Mouse (Mus musculus) MEL (cell line): ENCODE measurements around the gene Dcdc2b. TPM values are rescaled to one million over a fixed set of nuclear protein-coding genes. Genes with fewer than 3 reads are reported as not detected.

Source experiments
- DNase-seq: peaks from one replicate; pipeline ENCODE4 v3.0.0; 2011; ENCODE audit warnings: low read depth, low spot score
- H3K27ac ChIP-seq: 2 replicates; pipeline ENCODE4 v1.5.1; 2012; ENCODE audit warnings: low read depth, mild to moderate bottlenecking, control low read depth, low read length, moderate library complexity; ENCODE audit not compliant: control insufficient read depth
- H3K27me3 ChIP-seq, 2 experiments: fragments of 150-350 bp in 1 of 2; sonication (generic) in 1 of 2; 2 replicates each; pipeline ENCODE4 v1.6.1; 2012; ENCODE audit warnings: low read length in 2 of 2, mild to moderate bottlenecking in 2 of 2, improper control_type of control experiment in 1 of 2, moderate library complexity in 1 of 2; ENCODE audit not compliant: insufficient read depth in 2 of 2, control insufficient read depth in 1 of 2
- H3K36me3 ChIP-seq, 2 experiments: 2 replicates each; pipeline ENCODE4 v1.6.1; 2012 to 2014; ENCODE audit warnings: low read length in 2 of 2, improper control_type of control experiment in 1 of 2, inconsistent platforms in 1 of 2, mild to moderate bottlenecking in 1 of 2; ENCODE audit not compliant: insufficient read depth in 2 of 2, control insufficient read depth in 1 of 2
- H3K4me1 ChIP-seq, 2 experiments: fragments of 150-350 bp in 1 of 2; sonication (generic) in 1 of 2; 2 replicates each; pipeline ENCODE4 v1.6.1; 2012; ENCODE audit warnings: low read length in 2 of 2, improper control_type of control experiment in 1 of 2, mild to moderate bottlenecking in 1 of 2; ENCODE audit not compliant: insufficient read depth in 2 of 2, control insufficient read depth in 1 of 2
- H3K4me3 ChIP-seq, 2 experiments: fragments of 150-350 bp in 1 of 2; sonication (generic) in 1 of 2; 2 replicates each; pipeline ENCODE4 v1.5.1; 2012; ENCODE audit warnings: low read depth in 2 of 2, low read length in 2 of 2, mild to moderate bottlenecking in 2 of 2, moderate library complexity in 2 of 2, control low read depth in 1 of 2, improper control_type of control experiment in 1 of 2; ENCODE audit not compliant: control insufficient read depth in 1 of 2, insufficient read depth in 1 of 2
- H3K79me2 ChIP-seq: 2 replicates; pipeline ENCODE4 v1.6.1; 2012; ENCODE audit warnings: mild to moderate bottlenecking, low read length, moderate library complexity; ENCODE audit not compliant: control insufficient read depth, poor library complexity, insufficient read depth
- H3K9ac ChIP-seq: 2 replicates; pipeline ENCODE4 v1.6.1; 2012; ENCODE audit warnings: low read depth, mild to moderate bottlenecking, control low read depth, low read length, moderate library complexity; ENCODE audit not compliant: control insufficient read depth, poor library complexity, severe bottlenecking
- H3K9me3 ChIP-seq: fragments of 150-350 bp; sonication (generic); replicated peaks from 2 replicates; pipeline ENCODE4 v1.6.1; 2012; ENCODE audit warnings: mild to moderate bottlenecking, low read length, improper control_type of control experiment, moderate library complexity; ENCODE audit not compliant: insufficient read depth
- BHLHE40 ChIP-seq: IDR thresholded peaks from 2 replicates; pipeline ENCODE4 v1.6.1; 2012; ENCODE audit warnings: low read depth, mild to moderate bottlenecking, inconsistent platforms, low read length, improper control_type of control experiment, borderline replicate concordance
- CHD1 ChIP-seq: IDR thresholded peaks from 2 replicates; pipeline ENCODE4 v1.6.1; 2012; ENCODE audit warnings: low read depth, mild to moderate bottlenecking, inconsistent platforms, low read length, improper control_type of control experiment
- CHD2 ChIP-seq: IDR thresholded peaks from 2 replicates; pipeline ENCODE4 v1.6.1; 2011; ENCODE audit warnings: low read length, improper control_type of control experiment
- ETS1 ChIP-seq: IDR thresholded peaks from 2 replicates; pipeline ENCODE4 v1.6.1; 2012; ENCODE audit warnings: low read depth, mild to moderate bottlenecking, inconsistent platforms, low read length, improper control_type of control experiment, moderate library complexity
- JUND ChIP-seq: IDR thresholded peaks from 2 replicates; pipeline ENCODE4 v1.6.1; 2011; ENCODE audit warnings: low read depth, mild to moderate bottlenecking, improper control_type of control experiment, low read length
- MAZ ChIP-seq: IDR thresholded peaks from 2 replicates; pipeline ENCODE4 v1.6.1; 2012; ENCODE audit warnings: low read depth, mild to moderate bottlenecking, inconsistent platforms, low read length, improper control_type of control experiment
- MXI1 ChIP-seq: IDR thresholded peaks from 2 replicates; pipeline ENCODE4 v1.6.1; 2011; ENCODE audit warnings: mild to moderate bottlenecking, low read depth, low read length, improper control_type of control experiment
- POLR2AphosphoS2 ChIP-seq: IDR thresholded peaks from 2 replicates; pipeline ENCODE4 v1.6.1; 2011; ENCODE audit warnings: low read length, improper control_type of control experiment
- RAD21 ChIP-seq: IDR thresholded peaks from 2 replicates; pipeline ENCODE4 v1.6.1; 2011; ENCODE audit warnings: mild to moderate bottlenecking, low read depth, low read length, improper control_type of control experiment
- RCOR1 ChIP-seq: IDR thresholded peaks from 2 replicates; pipeline ENCODE4 v1.6.1; 2012; ENCODE audit warnings: low read depth, mild to moderate bottlenecking, inconsistent platforms, low read length, improper control_type of control experiment
- TCF12 ChIP-seq: IDR thresholded peaks from 2 replicates; pipeline ENCODE4 v1.6.1; 2014; ENCODE audit warnings: low read depth, mild to moderate bottlenecking, inconsistent platforms, low read length, improper control_type of control experiment, moderate library complexity
- UBTF ChIP-seq: IDR thresholded peaks from 2 replicates; pipeline ENCODE4 v1.6.1; 2012; ENCODE audit warnings: low read depth, mild to moderate bottlenecking, inconsistent platforms, low read length, improper control_type of control experiment, moderate library complexity, borderline replicate concordance; ENCODE audit not compliant: insufficient read depth
- polyA plus RNA-seq, 2 experiments: library from polyadenylated mRNA; stranded (reverse) in 1 of 2; unstranded in 1 of 2; fragments of >175 nt in 1 of 2; fragments of >200 nt in 1 of 2; gene quantifications; 2 replicates each; pipeline versions ENCODE4 v1.2.1 to v1.2.4; 2012; ENCODE audit warnings: low replicate concordance in 2 of 2, low read depth in 1 of 2; ENCODE audit not compliant: insufficient read length in 2 of 2, insufficient read depth in 1 of 2, missing spikeins in 1 of 2
- total RNA-seq: library from RNA; depleted of rRNA; stranded (reverse); fragments of 300-350 nt; gene quantifications from 2 replicates; pipeline ENCODE4 v1.2.3, GENCODE M21; 2012

Dcdc2b gene
- total and polyA plus RNA-seq, 3 experiments: 1.3 TPM; not detected in 2

DNA sequence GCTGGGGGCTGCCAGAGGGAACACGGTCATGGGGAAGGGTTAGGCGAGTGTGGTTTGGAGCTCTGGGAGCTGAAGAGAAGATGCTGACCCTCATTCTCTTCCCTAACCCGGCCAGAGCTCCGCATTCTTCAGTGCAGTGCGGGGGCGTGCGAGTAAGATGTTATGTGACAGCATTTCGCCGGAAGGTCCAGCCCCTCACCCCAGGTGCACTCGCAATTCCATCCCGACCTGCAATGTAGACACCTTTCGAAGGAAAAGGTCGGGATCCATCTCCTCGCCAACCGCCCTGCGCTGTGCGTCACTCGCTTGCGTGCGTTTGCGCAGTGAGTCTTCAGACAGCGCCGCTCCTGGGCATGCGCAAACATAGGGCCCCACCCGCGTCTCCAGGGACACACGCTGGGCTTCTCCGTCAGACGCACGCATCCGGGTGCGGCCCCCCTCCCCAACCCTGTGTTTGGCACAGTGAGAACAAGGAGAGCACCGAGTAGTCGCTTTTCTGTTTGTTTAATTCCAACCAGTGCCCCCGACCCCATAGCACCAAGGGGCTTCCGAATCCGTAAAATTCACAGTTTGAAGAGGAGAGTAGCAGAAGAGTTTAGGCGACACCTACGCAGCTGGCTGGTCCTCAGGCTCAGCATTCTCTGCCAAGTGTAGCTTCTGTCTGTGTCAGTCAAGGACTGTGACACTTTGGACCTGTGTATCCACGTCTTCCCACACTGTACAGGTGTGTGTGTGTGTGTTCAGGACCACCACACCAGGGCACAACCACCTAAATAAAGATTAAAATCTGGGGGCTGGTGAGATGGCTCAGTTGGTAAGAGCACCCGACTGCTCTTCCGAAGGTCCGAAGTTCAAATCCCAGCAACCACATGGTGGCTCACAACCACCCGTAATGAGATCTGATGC lies 5.0 kb upstream of the Dcdc2b start, which contains the start of gene Iqcc (continued):
- no peak for TF ChIP-seq JUND
- TF ChIP-seq RCOR1: no peak
- peak; percentile 49; the same call in 1 of the 2 replicates for TF ChIP-seq ETS1
- TF ChIP-seq UBTF: no peak

DNA sequence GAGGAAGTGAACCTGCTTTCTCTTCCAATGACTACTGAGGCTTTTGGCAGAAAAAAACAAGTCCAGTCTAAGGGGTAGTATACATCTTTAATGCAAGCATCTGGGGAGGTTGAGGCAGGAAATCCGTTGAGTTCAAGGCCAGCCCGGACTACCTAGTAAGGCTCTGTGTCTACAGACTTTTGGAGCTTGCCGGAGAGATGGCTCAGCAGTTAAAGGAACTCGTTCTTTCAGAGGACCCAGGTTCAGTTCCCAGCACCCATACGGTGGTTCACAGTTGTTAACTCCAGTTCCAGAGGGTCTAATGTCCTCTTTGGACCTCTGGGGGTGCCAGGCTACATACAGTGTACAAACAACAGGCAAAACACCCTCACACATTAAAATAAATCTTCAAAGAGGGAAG lies 4.0 kb upstream of the Dcdc2b start:
- no peak for DNase-seq
- Histone ChIP-seq H3K4me1 (peaks cover 0 to 6% of the 10 kb centered on the region in 2 experiments; a peak in 1 of 4 replicates), H3K36me3 (no peaks in the 10 kb centered on the region; a peak in 2 of 4 replicates), H3K79me2 (peaks cover 4% of the 10 kb centered on the region; the same call in 1 of the 2 replicates), H3K27ac (no peak overlapping the region), H3K27me3 (no peaks in the 10 kb centered on the region), H3K4me3 (peak overlapping the region; percentile 64 to 84), H3K9ac (peak overlapping the region; percentile 87), H3K9me3 (no peaks in the 10 kb centered on the region)
- TF ChIP-seq CHD2 (no peak), MXI1 (no peak), BHLHE40 (no peak), TCF12 (no peak), MAZ (no peak), CHD1 (no peak), RAD21 (no peak)

GRCm38 (mm10) chr4:129617121-129617641 lies 3.1 kb upstream of the Dcdc2b start:
- Histone ChIP-seq H3K79me2 (peaks cover 4% of the 10 kb centered on the region; the same call in 1 of the 2 replicates), H3K27ac (no peak overlapping the region), H3K4me3 (no peak overlapping the region), H3K9ac (no peak overlapping the region), H3K9me3 (no peaks in the 10 kb centered on the region), H3K27me3 (no peaks in the 10 kb centered on the region), H3K4me1 (no peaks in the 10 kb centered on the region), H3K36me3 (no peaks in the 10 kb centered on the region; a peak in 2 of 4 replicates)
- DNase-seq: no peak
- TF ChIP-seq MAZ: no peak
- 0 out of 2 replicates have a peak, but pooled peaks have one; percentile 31 for TF ChIP-seq POLR2AphosphoS2
